Mouse (Mus musculus): ENCODE results near the gene Nek8. TPM values are rescaled to one million over a fixed set of nuclear protein-coding genes. Genes with fewer than 3 reads are reported as not detected.

Nek8 gene
- total RNA-seq, 2 experiments from 2014 or later = 9.8 to 12.8 TPM

DNA sequence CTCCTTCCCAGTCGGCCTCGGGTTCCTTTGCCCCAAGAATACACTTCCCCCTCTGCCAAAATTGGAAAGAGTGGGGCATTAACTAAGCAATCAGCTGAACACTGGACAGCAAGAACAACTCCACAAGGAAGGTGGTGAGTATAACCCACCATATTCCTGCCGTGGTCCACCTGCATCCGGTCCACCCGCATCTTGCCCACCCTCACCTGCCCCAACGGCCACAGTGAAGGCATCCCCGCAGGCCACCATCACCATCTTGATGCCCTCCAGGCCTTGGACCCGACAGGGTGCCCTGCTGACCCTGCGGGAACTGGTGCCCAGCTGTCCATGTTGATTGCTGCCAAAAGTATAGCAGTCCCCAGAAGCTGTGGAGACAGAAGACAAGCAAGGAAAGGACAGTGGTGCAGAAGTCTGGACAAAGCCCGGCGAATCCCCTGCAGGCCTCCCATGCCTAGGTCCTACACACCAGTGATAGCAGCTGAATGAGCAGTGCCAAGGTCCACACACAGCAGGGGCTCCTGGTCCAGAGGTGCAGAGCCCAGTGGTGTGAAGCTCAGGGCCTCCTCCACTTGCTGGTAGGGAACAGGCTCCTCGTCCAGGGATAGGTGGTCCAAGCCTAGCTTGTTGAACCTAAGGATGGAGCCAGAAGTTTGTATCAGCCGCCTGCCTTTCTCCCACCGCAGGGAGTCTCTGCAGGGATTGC, 9.1 kb downstream of the Nek8 start:
- DNase-seq (ENCODE audit: low spot score in 2 of 2) = no peak

DNA sequence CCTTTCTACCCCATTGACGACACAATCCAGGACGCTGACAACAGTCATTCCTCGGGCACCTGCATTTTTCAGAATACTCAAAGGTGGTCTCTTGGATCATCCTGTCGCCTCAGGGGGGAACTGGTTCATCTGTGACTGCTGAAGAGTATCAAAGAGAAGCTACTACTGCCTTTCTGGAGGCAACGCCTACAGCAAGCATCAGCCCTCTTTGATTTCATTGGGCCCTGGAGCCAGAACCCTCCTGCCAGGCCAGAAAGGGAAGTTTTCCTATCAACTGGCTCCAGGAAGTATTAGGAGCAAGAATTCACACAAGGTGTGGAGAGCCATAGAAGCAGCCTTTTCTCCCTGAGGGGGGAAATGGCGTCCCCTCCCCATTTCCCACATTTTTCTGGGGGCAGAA, 9.8 kb downstream of the Nek8 start:
- DNase-seq (ENCODE audit: low spot score in 2 of 2) = no peak

DNA sequence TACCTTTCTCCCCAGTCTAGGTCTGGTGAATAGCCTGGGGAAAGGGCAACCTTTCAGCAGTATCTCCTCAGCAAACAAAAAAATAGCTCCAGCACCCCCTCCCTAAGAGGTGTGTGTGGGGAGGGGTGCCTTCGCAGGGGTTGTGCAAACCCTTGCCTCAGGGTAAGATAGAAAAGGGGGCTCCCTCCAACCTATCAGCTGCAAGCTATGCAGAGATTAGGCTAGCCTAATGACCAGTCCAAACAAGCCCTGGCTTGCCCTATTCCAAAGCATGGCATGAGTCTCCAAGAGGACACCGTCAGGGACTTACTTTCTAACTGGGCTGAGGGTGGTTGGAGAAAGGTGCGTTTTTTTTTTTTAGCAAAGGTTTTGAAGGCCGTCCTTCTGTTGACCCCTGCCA, 10.3 kb downstream of the Nek8 start:
- DNase-seq (ENCODE audit: low spot score in 2 of 2) = no peak

DNA sequence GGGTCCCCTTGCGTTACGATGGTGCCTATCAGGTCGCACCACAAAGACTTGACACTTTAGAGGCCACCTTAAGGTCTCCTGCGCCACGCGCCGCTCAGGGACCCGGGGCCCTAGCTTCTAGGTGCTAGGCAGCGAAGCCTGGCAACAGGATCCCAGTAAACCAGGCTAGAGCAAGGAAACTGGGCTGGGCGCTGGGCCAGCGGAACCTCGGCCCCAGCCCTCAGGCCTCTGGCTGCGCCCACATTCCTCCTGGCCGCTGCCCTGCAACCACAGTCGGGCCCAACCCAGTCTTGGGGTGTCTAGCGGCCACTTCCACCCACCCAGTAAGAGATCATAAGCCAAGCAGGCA, 10.7 kb downstream of the Nek8 start:
- DNase-seq (ENCODE audit: low spot score in 2 of 2) = peak in 1 of 2 experiments; percentile 51

DNA sequence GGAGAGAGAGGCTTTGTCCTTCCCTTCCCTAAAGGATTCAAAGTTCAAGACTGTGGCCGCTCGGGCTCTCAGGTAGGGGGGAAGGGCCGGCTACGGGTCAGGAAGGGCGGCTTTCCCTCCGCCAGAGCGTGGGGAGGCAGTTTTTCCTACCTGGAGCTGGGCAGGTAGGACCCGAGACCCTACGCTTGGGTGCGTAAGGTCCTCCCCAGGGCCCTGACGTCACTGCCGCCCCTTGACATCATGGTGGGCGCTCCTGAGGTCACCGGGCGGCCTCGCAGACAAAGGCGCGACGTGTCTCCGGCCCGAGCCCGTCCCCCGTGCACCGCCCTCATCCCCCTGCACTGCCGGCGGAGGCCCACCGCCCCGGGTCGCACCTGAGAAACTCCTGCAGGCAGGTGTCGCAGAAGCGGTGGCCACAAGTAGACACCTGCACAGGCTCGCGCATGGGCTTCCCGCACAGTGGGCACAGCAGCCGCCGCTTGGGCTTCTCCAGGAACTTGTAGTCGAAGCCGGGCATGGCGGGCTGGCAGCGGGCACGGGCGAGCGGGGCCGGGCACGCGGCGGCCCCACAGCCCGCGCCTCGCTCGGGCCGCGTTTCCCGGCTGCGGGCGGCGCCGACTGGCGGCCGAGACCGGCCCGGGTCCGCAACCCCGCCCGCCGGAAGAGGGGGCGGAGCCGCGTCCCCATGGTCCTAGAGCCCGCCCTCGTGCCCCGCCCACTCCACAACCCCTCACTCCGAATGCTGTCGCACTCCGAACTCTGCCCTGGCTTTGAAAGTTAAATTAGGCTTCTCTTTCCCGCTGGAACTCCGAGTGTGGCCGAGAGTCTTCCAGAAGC, 11.3 kb downstream of the Nek8 start, which contains the start of gene Traf4:
Gene Traf4 (minus strand): TSS at position 666 of the 837 bp plus-strand sequence.
- DNase-seq (ENCODE audit: low spot score in 2 of 2) = peak; percentile 83 to 85

DNA sequence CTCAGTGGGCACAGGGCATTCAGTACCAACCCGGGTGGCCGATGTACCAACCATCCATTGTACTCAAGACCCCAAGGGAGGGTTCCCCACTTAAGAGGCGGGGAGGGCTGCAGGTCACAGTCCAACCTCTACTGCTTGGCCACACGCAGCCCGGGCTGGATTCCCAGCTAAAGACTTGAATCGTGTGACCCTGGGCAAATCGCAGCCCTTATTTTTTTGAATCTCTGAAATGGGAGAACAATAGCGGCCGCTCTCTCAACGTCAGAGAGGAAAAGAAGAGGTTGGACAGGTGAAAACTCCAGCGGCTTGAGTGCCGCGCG, 11.9 kb downstream of the Nek8 start:
- no peak for DNase-seq (ENCODE audit: low spot score in 2 of 2)

DNA sequence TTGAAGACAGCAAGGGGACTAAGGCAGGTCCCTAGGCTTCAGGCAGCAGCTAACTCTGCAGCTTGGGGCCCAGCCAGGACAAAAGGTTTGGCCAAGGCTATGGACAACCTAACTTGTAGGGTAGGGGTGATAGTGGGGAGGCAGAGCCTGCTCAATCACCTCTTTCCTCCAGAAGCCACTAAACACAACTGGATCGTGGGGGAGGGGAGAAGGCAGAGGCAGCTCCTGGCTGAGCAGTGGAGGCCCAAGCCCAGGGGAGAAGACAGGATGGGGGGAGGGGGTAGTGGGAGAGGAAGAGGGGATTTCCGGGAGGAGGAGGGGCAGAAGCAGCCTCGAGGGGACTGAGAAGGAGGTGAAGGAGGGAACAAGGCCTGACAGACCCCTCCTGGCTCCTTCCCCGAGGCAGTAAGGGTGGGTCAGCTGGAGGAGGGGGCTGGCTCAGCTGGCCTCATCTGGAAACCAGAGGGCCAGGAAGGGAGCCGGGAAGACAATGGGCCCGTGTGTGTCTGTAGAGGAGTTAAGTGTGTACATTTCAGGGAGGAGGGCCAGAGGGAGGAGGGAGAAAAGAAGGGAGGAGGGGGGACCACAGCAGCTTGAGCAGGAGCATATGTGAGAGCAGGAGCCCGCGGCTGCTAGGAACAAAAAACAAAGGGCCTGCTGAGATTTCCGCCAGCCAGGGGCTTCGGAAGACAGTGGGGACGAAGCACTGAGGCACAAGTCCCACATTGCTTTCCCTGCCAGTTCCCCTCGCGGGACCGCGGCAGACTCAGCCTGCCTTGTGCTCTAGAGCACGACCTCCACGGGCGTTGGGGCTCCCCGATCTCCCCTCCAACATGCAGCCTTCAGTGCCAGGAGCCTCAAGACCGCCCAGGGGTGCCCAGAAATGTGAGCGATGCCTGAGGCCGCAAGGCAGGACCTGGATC, 12.5 kb downstream of the Nek8 start:
- DNase-seq (ENCODE audit: low spot score in 2 of 2) = peak in 1 of 2 experiments; percentile 53

DNA sequence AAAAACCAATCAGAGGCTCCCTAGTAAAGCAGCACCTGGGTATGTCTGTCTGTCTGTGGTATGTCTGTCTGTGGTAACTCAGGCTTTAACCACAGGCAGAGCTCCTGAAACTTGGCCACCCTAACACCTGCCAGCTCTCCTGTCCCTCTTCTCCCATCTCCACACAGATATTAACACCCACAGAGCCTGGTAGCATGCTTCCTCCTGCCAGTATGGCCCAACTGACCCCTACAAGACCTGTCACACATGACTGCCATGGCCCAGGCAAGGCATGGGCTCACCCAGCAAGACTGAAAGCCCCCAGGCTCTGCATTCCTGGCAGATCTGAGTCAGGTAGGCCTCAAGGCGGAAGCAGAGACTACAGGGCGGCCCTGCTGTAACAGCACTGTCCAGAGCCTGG, 13.4 kb downstream of the Nek8 start:
- no peak for DNase-seq (ENCODE audit: low spot score in 2 of 2)

DNA sequence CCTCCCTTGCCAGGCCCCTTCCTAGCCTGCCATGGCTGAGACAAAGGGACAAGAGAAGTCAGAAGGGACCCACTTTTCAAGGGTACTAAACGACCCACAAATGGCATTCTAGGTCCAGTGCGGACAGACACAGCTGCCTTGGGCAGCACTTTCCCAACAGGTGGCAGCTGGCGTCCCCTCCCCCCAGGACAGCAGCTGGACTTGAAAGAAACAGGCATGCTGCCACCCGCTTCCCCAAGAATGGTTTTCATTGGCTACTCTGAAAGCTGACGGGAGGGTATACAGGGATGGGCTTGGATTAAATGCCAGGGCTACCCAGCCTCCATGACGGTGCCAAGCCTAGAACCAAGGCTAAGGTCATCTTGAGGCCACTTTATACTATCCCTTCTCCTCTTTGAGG, 14.0 kb downstream of the Nek8 start:
- no peak for DNase-seq (ENCODE audit: low spot score in 2 of 2)

DNA sequence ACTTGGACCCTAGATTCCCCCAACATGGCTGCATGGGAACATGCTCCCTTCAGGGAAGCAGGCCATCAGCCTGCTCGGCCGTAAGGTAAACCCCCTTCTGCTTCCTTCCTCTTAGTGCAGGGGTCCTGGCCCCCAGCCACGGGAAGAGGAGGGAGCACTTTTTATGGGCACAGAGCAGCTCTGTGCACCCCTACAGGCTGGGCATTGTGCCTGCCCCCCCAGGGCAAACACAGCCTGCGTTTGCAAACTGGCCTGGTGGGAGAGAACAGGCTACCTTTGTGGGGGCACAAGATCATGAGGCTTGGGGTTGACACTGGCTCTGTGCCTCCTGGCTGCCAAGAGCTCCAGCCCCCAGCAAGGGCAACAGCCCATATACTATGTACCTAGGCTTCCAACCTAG, 14.5 kb downstream of the Nek8 start:
- DNase-seq (ENCODE audit: low spot score in 2 of 2) = no peak

DNA sequence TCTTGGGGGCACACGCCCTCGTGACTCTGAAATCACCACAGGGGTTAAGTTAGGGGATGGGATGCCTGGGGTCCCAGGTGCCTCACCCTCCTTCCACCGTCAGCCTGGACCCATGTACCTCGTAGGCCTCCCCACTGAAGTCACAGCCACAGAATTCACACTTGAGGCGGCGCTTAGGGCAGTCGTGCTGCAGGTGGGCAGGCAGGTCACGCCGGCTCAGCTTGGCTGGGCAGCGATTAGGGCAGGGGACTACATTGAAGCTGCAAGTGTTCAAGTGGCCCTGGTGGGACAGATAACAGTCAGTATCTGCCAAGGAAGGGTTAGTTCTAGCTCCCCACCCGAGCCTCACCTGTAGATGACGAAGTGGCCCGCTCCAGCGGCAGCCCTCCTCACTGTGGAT, 15.3 kb downstream of the Nek8 start:
- no peak for DNase-seq (ENCODE audit: low spot score in 2 of 2)

DNA sequence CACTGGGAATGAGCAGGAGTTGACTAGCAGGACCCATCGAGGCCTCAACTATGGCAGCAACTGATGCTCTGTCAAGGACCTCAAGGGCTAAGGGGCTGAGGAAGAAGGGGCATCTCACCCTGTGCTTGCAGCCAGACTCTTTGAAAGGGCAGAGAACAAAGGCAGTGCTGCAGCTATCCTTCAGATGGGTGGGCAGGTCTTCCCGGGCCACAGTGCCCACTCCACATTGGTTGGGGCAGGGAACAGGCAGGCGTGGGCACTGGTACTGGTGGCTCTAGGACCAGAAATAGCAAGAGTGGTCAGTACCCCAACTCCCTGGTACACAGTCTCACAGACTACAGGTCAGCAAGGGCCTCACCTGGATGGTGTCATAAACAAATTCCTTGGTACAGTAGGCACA, 15.8 kb downstream of the Nek8 start:
- DNase-seq (ENCODE audit: low spot score in 2 of 2) = no peak

DNA sequence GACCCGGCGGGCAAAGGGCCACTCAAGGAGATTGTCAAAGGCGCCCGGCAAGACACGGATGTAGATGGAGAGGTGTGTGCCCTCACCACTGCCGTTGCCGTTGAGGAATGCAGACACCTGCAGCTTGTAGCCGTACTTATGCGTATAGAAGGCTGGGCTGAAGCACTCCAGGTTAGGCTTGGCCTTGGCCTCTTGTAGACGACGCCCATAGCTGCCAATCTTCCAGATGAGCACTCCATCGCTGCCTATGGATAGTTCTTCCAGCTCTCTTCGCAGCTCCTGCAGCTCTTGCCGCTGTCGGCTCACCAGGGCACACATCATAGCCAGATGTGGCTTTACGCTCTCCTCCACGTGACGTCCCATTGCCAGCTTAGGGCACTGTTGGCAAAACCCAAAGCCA, 16.3 kb downstream of the Nek8 start:
- DNase-seq (ENCODE audit: low spot score in 2 of 2) = no peak

DNA sequence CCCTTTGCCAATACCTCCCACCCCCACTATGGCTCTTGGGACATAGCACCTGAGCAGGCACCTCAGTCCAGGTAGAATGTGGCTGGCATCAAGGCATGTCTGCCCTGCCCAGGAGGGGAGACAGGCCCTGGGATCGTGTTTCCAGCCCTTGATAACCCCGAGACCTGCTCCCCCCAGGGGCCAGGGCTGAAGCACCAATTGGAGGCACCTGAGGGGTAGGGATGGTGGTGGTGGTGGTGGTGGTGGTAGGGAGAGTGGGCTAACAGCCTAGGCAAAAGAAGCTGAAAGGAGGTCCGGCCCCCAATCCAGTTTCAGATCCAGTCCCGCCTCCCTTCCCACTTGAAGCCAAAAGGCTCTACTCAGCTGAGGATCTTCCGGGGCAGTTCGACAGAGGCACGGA, 16.9 kb downstream of the Nek8 start:
- no peak for DNase-seq (ENCODE audit: low spot score in 2 of 2)

DNA sequence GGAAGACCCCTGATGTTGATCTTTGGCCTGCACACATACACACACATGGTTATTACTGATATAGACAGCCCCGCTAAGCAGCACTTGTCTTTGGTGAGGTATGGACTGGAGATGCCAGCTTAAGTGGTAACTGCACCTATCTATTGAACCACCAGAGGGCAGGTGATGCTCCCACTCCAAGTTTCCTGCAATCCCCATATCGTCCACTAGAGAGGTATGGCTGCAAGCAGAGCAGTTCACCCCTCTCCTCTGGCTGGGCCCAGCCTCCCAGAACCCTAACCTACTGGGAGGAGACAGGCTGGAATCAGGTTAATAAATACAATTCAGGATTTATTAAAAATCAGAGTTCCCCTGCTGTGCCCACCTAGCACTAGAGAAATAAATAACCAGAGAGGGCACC, 17.4 kb downstream of the Nek8 start:
- DNase-seq (ENCODE audit: low spot score in 2 of 2) = peak in 1 of 2 experiments; percentile 63

DNA sequence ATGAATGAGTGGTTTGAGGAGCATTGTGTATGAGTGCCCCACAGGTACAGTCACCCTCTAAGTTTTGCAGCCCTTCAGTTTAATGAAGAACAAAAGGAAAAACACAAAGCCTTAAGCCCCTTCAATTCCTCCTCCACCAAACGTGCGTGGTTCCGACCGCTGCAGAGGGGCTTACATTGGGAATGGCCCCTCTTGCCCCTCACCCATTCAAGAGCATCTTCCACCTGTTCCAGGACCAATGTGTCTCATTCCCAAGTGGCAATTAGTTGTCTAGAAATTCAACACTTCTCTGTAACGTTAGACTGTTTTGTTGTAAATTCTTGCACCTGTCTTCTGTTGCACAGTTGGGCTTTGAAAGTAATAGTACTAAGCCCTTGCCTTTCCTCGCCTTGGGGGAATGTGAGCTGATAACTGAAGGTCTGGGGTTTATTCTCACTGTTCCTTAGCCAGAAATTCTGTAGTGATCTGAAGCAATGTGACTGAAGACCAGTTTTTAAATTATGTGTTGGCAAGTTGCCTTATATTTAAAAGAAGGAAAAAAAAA, 20.2 kb downstream of the Nek8 start:
- DNase-seq (ENCODE audit: low spot score in 2 of 2) = no peak

DNA sequence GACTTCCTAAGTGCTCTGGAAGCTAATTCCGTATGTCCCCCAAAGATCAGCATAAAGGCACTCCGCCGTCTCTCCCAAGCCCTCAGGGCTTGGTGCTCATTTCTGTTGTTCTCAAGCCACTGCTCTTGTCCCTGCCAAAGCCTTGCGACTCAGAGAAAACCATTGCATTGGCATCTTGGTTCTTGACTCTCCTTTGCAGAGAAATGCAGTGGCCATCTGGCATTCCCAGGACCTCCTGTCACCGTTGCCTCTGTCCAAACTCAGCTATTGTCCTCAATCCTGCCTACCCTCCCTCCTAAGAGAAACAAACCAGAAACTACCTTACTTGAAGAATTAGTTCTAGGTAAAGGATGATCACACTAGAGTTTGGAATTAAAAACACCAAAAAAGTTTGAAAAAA, 20.8 kb downstream of the Nek8 start:
- DNase-seq (ENCODE audit: low spot score in 2 of 2) = no peak

DNA sequence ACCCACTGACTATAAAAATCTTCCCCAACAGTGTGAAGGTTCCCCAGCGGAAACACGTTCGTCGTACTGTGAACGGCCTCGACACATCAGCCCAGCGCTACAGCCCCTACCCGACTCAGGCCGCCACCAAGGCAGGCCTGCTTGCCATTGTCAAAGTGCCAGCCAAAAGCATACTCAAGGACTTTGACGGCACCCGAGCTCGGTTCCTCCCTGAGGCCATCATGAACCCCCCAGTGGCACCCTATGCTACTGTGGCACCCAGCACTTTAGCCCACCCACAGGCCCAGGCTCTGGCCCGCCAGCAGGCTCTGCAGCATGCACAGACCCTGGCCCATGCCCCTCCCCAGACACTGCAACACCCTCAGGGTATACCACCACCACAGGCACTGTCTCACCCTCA, 22.7 kb downstream of the Nek8 start:
- DNase-seq (ENCODE audit: low spot score in 2 of 2) = no peak

DNA sequence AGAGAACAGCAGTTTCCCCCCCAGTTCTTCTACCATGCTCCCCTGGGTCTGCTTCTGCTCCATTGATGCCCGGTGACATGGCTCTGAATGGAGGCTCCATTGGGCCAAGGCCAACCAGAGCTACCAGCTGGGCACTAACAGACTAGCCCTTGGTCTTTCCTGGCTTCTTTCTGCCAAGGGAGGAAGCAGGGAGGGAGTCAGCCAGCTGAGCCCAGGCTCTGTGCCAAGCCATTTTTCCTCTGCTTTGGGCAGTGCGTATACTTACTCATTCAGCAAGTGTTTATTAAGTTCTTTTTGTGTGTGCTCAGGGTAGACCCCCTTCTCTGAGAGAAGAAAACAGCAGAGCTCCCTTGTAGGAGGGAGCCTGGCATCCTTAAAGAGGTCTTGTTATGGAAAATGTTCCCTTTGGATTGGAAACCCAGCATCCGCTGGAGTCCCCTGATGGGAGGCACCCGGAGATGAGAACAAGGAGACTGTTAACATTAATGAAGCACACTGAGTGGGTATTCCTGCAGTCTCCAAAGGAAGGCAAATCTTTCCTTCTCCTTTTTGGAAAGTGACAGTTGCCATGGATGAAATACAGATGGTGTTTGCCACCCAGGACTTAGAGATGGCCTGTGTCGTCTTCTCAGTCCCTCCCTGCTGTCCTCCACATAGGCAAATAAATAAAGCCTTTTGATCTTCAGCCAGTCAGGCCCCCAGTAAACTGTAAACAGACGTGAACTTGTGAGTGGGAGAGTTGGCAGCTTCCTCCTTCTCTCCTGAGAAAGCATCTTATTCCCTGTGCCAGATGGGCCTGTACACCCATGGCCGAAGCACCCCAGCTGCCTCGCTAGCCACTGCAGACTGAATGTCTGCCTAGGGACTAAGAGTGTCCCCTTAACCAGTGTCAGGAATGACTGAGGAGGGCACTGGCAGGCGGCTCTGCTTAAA, 23.9 kb downstream of the Nek8 start:
- DNase-seq (ENCODE audit: low spot score in 2 of 2) = peak in 1 of 2 experiments; percentile 52

DNA sequence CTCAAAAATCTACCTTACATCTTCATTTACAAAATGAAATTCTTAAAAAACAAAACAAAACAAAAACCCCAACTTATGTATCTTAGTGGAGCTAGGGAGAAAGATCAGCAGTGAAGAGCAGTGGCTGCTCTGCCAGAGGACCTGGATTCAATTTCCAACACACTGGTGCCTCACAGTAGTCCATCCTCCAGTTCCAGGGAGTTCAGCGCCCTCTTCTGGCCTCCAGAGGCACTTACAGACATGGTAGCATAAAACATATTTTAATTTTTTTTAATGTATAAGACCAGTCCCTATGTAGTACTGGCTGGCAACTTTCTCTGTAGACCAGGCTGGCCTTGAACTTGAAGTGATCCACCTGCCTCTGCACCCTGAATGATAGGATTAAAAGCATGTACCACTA, 25.3 kb downstream of the Nek8 start:
- no peak for DNase-seq (ENCODE audit: low spot score in 2 of 2)
